Mouse (Mus musculus): ENCODE data around the gene Apoc4. TPM values are rescaled to one million over a fixed set of nuclear protein-coding genes. Genes with fewer than 3 reads are reported as not detected.

Apoc4 gene
- total RNA-seq, 2 experiments from 2014 or later: not detected

DNA sequence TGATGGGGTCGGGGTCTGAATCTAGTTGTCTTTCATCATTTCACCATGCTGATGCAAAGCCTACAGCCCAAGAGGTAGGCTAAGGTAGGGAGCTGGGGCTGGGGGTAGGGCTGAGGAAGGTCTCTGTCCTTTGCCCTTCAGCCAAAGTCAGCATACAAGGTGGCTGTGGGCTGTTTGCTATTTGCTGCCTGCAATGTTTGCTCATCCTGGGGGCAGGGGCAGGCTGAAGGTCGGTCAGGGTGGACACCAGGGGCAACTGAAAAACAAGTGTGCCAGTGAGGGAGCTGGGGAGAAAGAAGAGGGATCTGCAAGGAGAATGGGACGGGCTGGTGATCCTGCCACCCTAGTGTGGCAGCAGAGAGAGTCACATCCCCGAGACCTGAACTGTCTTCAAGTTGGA is 4.1 kb upstream of the Apoc4 start:
- DNase-seq: no peak
- Histone ChIP-seq H3K27ac (no peak overlapping the region), H3K4me3 (no peak overlapping the region)
- TF ChIP-seq CTCF (IDR thresholded peaks at IDR 0.05): no peak
- intact Hi-C loops (cut with DNase I): no loop called here

DNA sequence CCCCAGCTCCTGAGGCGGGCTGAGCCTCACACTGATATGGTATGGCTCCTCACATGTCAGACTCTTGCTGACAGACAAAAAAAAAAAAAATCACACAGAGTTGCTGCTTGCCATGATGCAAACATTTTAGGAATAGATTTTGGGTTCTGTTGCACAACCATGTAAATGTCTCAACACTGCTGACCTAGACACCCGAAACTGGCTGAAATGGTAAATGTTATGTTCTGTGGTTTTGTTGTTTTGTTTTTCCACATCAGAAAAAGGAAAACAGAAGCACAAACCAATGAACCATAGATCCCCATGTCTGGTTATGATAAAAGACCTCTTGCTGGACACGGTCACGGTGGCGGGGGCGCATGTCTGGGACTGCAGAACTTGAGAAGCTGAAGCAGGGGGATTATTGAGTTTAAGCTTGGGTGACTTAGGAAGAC is 2.5 kb upstream of the Apoc4 start:
- no peak overlapping the region for H3K27ac ChIP-seq
- intact Hi-C loops (cut with DNase I): no loop called here
- TF ChIP-seq CTCF (IDR thresholded peaks at IDR 0.05): no peak
- DNase-seq: no peak
- no peak overlapping the region for H3K4me3 ChIP-seq

DNA sequence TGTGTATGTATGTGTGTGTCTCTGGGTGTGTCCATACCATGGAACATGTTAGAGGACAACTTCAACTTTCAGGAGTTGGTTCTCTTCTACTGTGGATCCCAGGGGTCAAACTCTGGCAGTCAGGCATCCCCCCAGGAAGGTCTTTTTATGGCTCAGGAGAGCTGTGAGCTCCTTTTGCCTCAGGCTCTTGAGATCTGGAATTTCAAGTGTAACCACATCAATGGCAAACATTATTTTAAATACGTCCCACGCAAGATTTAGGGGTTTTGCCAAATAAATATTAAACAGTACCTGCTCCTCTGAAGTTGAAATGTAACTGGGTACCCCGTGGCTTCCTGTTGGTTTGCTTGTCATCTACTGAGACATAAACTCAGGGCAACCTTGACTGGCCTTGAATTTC is 1.7 kb upstream of the Apoc4 start:
- H3K27ac ChIP-seq: no peak overlapping the region
- H3K4me3 ChIP-seq: no peak overlapping the region
- intact Hi-C loops (cut with DNase I): no loop called here
- no peak for TF ChIP-seq CTCF (IDR thresholded peaks at IDR 0.05)
- no peak for DNase-seq

DNA sequence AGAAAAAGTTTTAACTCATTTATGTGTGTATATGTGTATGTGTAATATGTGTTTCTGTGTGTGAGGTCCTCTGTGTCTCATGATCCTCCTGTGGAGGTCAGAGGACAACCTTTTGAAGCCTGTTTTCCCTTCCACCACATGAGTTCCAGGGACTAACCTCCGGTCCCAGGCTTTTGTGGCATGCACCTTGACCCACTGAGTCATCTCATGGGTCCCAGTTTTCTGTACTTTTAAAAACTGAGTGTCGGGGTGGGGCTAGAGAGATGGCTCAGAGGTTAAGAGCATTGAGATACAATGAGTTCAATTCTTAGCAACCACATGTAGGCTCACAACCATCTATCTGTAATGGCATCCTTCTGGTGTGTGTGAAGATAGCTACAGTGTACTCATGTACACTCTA is 577 bp downstream of the Apoc4 start:
- no peak for DNase-seq
- no peak for TF ChIP-seq CTCF (IDR thresholded peaks at IDR 0.05)
- Histone ChIP-seq H3K4me3 (no peak overlapping the region), H3K27ac (no peak overlapping the region)
- intact Hi-C loops (cut with DNase I): no loop called here

DNA sequence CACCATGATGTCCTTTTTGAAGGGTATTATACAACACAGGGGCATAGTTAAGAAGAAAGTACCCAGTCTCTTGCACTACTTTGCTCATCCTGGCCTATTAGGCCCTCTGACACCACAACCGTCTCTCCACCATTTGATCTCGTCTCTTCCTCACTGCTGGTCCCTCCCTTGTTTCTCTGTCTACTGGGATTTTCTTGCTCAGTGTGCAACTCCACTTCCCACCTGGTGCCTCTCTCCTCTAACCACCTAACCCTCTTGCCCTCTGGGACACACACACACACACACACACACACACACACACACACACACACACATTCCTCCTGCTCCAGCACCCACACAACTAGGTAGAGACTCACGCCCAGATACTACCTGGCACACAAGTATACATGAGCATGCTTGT is 2.4 kb downstream of the Apoc4 start:
- no peak overlapping the region for H3K27ac ChIP-seq
- H3K4me3 ChIP-seq: no peak overlapping the region
- DNase-seq: no peak
- no peak for TF ChIP-seq CTCF (IDR thresholded peaks at IDR 0.05)
- intact Hi-C loops (cut with DNase I): no loop called here

DNA sequence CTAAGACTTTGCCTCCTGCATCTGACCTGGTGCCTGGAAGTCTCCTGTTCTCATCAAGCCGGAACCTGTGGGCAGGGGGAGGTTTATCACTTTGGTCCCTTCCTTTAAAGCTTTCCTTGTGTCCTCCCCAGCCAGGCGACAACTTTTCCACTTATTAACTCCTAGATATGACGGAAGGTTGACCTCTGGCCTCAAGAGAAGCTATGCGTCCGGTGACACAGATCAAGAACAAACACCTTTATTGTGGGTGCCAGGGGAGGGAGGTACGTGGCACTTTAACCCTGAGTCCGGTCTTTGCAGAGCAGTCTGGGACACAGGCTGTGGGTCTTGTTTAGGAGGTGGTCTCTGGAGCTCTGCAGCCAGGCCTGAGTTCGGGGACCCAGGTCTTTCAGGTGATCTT is 3.4 kb downstream of the Apoc4 start, which contains the start of gene Apoc2:
TSS of gene Apoc2 (minus strand) at position 70 of the 400 bp plus-strand sequence.
- no peak for TF ChIP-seq CTCF (IDR thresholded peaks at IDR 0.05)
- intact Hi-C loops (cut with DNase I): no loop called here
- Histone ChIP-seq H3K4me3 (no peak within 1 kb of the TSS), H3K27ac (no peak within 1 kb of the TSS)
- DNase-seq: no peak

DNA sequence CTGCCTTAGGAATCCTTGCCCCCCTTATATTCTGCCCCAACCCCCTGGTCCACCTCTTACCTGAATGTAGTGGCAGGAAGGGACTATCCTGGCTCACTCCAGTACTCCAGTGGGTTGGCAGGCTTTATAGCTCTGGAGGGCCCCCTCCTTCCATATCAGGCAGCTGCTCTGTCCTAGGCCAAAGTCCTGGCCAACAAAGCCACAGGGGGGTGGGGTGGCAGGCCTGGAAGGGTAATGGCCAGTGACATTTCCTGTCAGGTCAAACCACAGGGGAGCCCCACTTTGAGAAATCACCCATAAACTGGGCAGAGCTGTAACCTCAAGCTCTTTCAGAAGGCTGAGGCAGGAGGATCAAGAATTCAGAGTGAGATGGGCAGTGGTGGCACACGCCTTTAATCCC is 4.6 kb downstream of the Apoc4 start:
- no peak for DNase-seq
- no peak for TF ChIP-seq CTCF (IDR thresholded peaks at IDR 0.05)
- no peak overlapping the region for H3K27ac ChIP-seq
- H3K4me3 ChIP-seq: no peak overlapping the region
- intact Hi-C loops (cut with DNase I): no loop called here

DNA sequence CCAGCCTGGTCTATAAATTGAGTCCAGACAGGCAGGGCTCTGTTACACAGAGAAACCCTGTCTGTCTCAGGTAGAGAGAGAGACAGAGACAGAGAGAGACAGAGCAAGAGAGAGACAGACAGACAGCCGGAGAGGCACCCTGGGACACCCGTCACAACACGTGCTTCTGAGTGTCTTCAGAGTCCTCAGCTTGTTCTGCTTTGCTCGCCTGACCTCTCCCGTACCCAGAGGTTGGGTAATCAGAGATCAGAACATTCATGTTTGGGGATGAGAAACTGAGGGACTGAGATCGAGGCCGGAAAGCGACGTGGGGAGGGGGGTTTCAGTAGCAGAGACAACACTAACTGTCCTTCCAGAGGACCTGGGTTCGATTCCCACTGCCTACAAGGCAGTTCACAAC is 5.5 kb downstream of the Apoc4 start:
- intact Hi-C loops (cut with DNase I): no loop called here
- Histone ChIP-seq H3K4me3 (no peak overlapping the region), H3K27ac (no peak overlapping the region)
- DNase-seq: no peak
- TF ChIP-seq CTCF (IDR thresholded peaks at IDR 0.05): no peak

DNA sequence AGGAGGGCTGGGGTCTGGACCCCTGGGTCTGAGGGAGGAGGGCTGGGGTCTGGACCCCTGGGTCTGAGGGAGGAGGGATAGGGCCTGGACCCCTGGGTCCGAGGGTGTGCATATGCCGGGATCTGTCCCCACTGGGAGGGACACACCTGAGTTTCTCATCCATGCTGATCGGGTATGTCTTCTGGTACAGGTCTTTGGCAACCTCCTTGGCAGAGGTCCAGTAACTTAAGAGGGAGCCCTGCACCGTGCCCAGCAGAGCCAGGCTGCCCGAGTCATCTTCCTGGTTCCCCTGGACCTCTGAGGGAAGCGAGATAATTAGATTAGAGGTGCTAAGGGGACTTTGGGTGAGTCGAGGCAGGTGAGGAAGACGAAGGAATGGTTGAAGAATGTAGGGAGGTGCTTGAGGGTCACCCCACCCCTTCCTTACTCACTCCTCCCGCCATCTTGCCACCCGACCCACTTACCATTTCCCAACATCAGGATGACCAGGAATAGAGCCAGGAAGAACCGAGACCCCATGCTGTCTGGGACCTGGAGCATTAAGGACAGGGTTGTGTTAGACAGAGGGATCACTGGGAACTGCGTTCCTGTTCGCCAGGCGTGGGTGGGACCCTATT is 8.1 kb downstream of the Apoc4 start:
- DNase-seq: no peak
- no peak overlapping the region for H3K4me3 ChIP-seq
- intact Hi-C loops (cut with DNase I): no loop called here
- H3K27ac ChIP-seq: no peak overlapping the region
- no peak for TF ChIP-seq CTCF (IDR thresholded peaks at IDR 0.05)

DNA sequence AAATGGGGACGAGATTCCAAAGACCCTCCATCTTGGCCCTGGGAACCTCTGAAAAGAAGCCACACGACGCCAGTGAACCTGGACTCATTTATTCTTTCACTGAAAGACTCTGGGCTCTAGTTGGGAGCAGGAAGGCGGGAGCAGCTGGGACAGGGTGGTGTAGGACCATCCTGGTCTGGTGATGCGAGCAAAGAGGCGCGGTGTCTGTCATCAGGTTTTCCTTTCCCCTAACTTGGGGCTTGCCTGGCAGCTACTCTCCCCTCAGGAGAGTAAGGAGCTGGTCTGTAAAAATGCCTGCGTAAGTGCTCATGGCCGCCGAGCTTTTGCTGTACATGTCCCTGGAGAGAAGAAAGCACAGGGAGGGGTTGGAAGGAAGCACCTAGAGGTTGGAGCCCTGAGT is 9.8 kb downstream of the Apoc4 start:
- no peak for TF ChIP-seq CTCF (IDR thresholded peaks at IDR 0.05)
- no peak for DNase-seq
- intact Hi-C loops (cut with DNase I): no loop called here
- H3K27ac ChIP-seq: no peak overlapping the region
- H3K4me3 ChIP-seq: no peak overlapping the region

DNA sequence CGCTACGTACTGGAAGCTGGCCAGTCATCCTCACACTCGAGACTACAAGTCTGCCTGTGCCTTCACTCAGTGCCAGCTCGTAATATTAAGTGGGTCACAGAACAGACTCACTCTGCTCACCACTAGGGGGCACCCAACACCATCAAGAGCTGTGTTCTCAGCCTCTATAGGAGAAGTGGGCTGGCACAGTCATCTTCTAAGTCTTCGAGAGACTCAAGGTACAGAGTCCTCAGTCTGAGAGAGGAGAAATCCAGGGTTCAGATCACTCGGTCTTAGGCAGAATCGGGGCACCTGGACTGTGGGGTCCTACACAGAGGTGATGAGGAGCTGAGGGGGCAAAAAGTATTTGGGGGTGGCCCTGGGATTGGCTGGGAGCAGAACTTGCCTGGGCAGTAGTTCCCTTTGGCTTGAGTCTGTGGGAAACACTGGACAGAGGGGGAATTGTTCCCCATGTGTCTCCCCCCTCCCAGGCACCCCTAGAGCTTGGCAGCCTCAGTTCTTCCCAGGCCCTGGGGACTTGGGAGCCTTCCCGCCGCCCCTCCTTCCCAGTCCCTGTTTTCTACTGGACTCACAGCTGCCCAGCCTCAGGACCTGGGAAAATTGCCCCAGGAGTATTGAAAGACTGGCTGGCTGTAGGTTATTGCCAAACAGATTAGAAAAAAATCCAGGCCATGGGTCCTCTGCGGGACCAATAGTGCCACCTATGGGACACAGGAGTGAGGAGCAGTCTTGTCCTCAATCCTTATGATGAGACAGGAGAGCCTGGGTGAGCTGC is 12.1 kb downstream of the Apoc4 start:
- peak; percentile 93 for DNase-seq
- Histone ChIP-seq H3K4me3 (peak overlapping the region; percentile 53), H3K27ac (peak overlapping the region; percentile 91)
- TF ChIP-seq CTCF (IDR thresholded peaks at IDR 0.05): peak; percentile 92
- intact Hi-C loops (cut with DNase I): loop anchor here (1.0 to 2.0 kb wide), 2 partner anchors 32 to 44 kb away; no protein-coding TSS in a partner anchor

DNA sequence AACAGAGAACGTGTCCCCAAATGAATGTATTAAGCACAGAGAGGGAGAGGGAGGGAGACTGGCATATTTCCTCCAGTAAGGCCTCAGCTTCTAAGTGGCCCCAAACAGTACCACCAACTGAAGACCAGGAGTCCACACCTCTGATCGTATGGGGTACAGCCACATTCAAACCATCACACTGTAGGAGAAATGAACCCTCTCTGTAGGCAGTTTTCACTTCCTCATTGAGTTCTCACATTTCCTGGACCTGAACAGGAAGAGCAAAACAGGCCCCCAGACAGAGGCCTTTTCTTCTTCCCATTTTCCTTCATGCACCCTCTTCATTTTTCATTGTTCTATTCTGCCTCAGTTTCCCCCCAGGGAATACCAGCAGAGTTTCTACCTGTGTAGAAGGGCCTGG is 13.8 kb downstream of the Apoc4 start:
- no peak for TF ChIP-seq CTCF (IDR thresholded peaks at IDR 0.05)
- no peak for DNase-seq
- Histone ChIP-seq H3K27ac (no peak overlapping the region), H3K4me3 (no peak overlapping the region)
- intact Hi-C loops (cut with DNase I): no loop called here

DNA sequence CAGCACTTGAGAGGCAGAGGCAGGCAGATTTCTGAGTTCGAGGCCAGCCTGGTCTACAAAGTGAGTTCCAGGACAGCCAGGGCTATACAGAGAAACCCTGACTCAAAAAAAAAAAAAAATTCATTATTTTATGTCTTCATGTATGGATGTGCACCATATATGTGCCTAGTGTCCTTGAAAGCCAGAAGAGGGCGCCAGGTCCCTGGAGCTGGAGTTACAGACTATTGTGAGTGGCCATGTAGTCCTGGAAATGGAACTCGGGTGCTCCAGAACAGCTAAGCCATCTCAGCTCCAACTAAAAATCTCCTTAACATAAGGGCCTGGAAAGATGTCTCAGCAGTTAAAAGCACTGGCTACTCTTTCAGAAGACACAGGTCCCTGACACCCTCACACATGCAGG is 14.5 kb downstream of the Apoc4 start:
- Histone ChIP-seq H3K4me3 (no peak overlapping the region), H3K27ac (peak overlapping the region; percentile 24; the same call in 1 of the 2 replicates)
- no peak for DNase-seq
- intact Hi-C loops (cut with DNase I): no loop called here
- TF ChIP-seq CTCF (IDR thresholded peaks at IDR 0.05): peak; percentile 7; the same call in 1 of the 2 replicates
